In the genomic region with DNA sequence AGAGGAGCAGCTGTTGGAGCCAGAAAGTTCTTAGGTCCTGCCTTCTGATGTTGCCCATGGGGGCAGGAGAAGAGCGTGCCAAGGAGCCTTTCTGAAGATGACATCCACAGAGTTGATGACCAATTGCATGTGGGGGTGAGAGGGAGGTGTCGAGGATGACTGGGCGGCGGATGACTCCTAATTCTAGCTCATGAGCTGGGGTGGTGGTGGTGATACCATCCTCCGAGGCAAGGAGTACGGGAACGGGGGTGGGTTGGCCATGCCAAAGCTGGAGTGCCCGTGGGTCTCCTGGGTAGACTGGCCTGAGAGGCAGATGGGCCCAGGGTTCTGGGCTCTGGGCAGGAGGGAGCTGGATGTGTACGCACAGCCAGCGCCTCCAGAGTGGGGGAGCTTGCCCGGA, we compare ENCODE assay signal across 35 mouse cellular contexts. TPM values are rescaled to one million over a fixed set of nuclear protein-coding genes. Genes with fewer than 3 reads are reported as not detected.
DNase-seq lines count a peak whose midpoint lies in the region; ATAC-seq lines count a peak whose summit lies in the region.
"Had no signal": no experiment of that assay in that cellular context is flagged by ENCODE, and none has a peak within 500 bp of the region (broad histone marks: within the 10 kb centered on the region; RNA-seq: fewer than 3 reads in every experiment).

No protein-coding gene starts in this region.

- H3K27me3 ChIP-seq in forebrain, embryonic 10.5 days (ENCODE audit: poor library complexity, severe bottlenecking): peaks cover 13% of the 10 kb centered on the region; the same call in 1 of the 2 replicates
- no peaks in the 10 kb centered on the region; the same call in 1 of the 2 replicates for H3K27me3 ChIP-seq in forebrain, embryonic 12.5 days
- H3K27me3 ChIP-seq: liver, embryonic 15.5 days; neural tube, embryonic 12.5 days; stomach, embryonic 15.5 days had no signal

- no peak for DNase-seq in forebrain, embryonic 10.5 days (ENCODE audit: extremely low spot score, low spot score)
- DNase-seq in frontal cortex, adult 2 months (ENCODE audit: extremely low spot score in 1 of 2, low spot score in 1 of 2): peak; percentile 52 to 64
- no peak for DNase-seq in frontal cortex, postnatal 25 days (ENCODE audit: low spot score in 2 of 2)
- DNase-seq in left cerebral cortex, adult 18-20 months (ENCODE audit: low spot score in 2 of 2): peak; percentile 51 to 55
- DNase-seq in left cerebral cortex, adult 11 months (ENCODE audit: low spot score): no peak
- peak; percentile 47 to 54 for DNase-seq in right cerebral cortex, adult 2 months (ENCODE audit: low spot score in 2 of 2)
- no peak for DNase-seq in right cerebral cortex, postnatal 25 days
- DNase-seq: cerebellum, adult 2 months; cerebellum, postnatal 14 days; heart, postnatal 14 days; kidney, adult 8-10 months; kidney, postnatal 4 days; lung, embryonic 14.5 days; lung, postnatal 14 days; thymus, postnatal 25 days had no signal

- no peaks in the 10 kb centered on the region; the same call in 1 of the 2 replicates for H3K36me3 ChIP-seq in forebrain, embryonic 10.5 days (replicated peaks)
- H3K36me3 ChIP-seq in forebrain, embryonic 12.5 days (replicated peaks): no peaks in the 10 kb centered on the region
- H3K36me3 ChIP-seq: hindbrain, embryonic 12.5 days; limb, embryonic 12.5 days; liver, embryonic 15.5 days; neural tube, embryonic 12.5 days; stomach, embryonic 15.5 days had no signal

- H3K4me2 ChIP-seq in forebrain, embryonic 12.5 days: no peak overlapping the region
- H3K4me2 ChIP-seq: hindbrain, embryonic 12.5 days; limb, embryonic 12.5 days; liver, embryonic 15.5 days; lung, embryonic 14.5 days; midbrain, embryonic 11.5 days; neural tube, embryonic 12.5 days; stomach, embryonic 15.5 days had no signal

- WGBS in forebrain, embryonic 10.5 days: 94% methylated on average over 11 of the region's 11 CpGs
- WGBS in forebrain, embryonic 12.5 days: 89% methylated on average over 11 of the region's 11 CpGs

- ATAC-seq in forebrain, embryonic 12.5 days (ENCODE audit: low FRiP score): no peak
- ATAC-seq: activated CD4-positive, CD25-positive, alpha-beta regulatory T cell, adult 4 months; intestine, embryonic 16.5 days had no signal

- no peak overlapping the region for H3K4me3 ChIP-seq in forebrain, embryonic 10.5 days
- H3K4me3 ChIP-seq in forebrain, embryonic 12.5 days (replicated peaks): no peak overlapping the region
- H3K4me3 ChIP-seq: hindbrain, embryonic 12.5 days; limb, embryonic 12.5 days; liver, embryonic 15.5 days; myocyte; neural tube, embryonic 12.5 days; stomach, embryonic 15.5 days had no signal

- H3K4me1 ChIP-seq in forebrain, embryonic 10.5 days: peaks cover 69% of the 10 kb centered on the region
- H3K4me1 ChIP-seq in forebrain, embryonic 12.5 days: peaks cover 44% of the 10 kb centered on the region
- H3K4me1 ChIP-seq: liver, embryonic 15.5 days had no signal

- peaks cover 3% of the 10 kb centered on the region; the same call in 1 of the 2 replicates for H3K9me3 ChIP-seq in forebrain, embryonic 10.5 days
- 0 out of 2 replicates have a peak, but pooled peaks cover 4% of the 10 kb centered on the region for H3K9me3 ChIP-seq in forebrain, embryonic 12.5 days
- H3K9me3 ChIP-seq: hindbrain, embryonic 12.5 days; limb, embryonic 12.5 days; liver, embryonic 15.5 days; neural tube, embryonic 12.5 days; stomach, embryonic 15.5 days had no signal

- H3K9ac ChIP-seq in forebrain, embryonic 12.5 days: no peak overlapping the region
- H3K9ac ChIP-seq: hindbrain, embryonic 12.5 days; limb, embryonic 12.5 days; liver, embryonic 15.5 days; lung, embryonic 14.5 days; neural tube, embryonic 12.5 days; stomach, embryonic 15.5 days had no signal

- H3K27ac ChIP-seq in forebrain, embryonic 10.5 days: peak overlapping the region; percentile 74
- no peak overlapping the region for H3K27ac ChIP-seq in forebrain, embryonic 12.5 days
- H3K27ac ChIP-seq: hindbrain, embryonic 12.5 days; kidney, postnatal 0 days; liver, embryonic 15.5 days; neural tube, embryonic 12.5 days; stomach, embryonic 15.5 days had no signal

RNA-seq across cellular contexts. Expression of a gene that starts 32.5 kb away (rescaled TPM):
- polyA plus RNA-seq in forebrain, embryonic 10.5 days (2016; fragmentation: Nextera tagmentation; extraction: Ambion mirVana): 26.5 and 35.8 TPM in 2 replicates
- polyA plus RNA-seq in forebrain, embryonic 12.5 days (2016; fragmentation: Nextera tagmentation; extraction: Ambion mirVana): 71.6 and 89.0 TPM in 2 replicates
- polyA plus RNA-seq in frontal cortex, adult 2 months (2012; rRNA removed): 25.4 and 26.9 TPM in 2 replicates
- 10 to 100 TPM; 32.5 to 42.6 TPM for total RNA-seq in left cerebral cortex, adult 18-20 months (2021)
- total RNA-seq: adrenal gland, adult 2 months; adrenal gland, postnatal 36 days; CH12.LX; ES-E14; gastrocnemius, adult 8-10 months; heart, adult 8-10 months; heart, postnatal 14 days; liver, adult 2 months had no signal
- polyA plus RNA-seq: activated CD4-positive, CD25-positive, alpha-beta regulatory T cell, adult 4 months; adrenal gland, adult 2 months; C2C12; heart, embryonic 14.5 days; liver, adult 2 months; liver, embryonic 15.5 days; lung, embryonic 14.5 days; myocyte; stomach, embryonic 15.5 days had no signal

Comparison
In these comparisons a context has a peak if more than half of its experiments do, and no peak if none do; other contexts are left out.
1. DNase-seq: peak in frontal cortex, adult 2 months (2 of 2), left cerebral cortex, adult 18-20 months (2 of 2) and right cerebral cortex, adult 2 months (2 of 2); none in forebrain, embryonic 10.5 days (single experiment), frontal cortex, postnatal 25 days (0 of 2), left cerebral cortex, adult 11 months (single experiment) and right cerebral cortex, postnatal 25 days (single experiment).